Mouse (Mus musculus) heart, embryonic 13.5 days (tissue): Measurements from ENCODE around the gene Hoxb8. TPM values are rescaled to one million over a fixed set of nuclear protein-coding genes. Genes with fewer than 3 reads are reported as not detected.

ENCODE experiments used
- ATAC-seq: fragments of 200-750 bp; cut with Nextera tagmentation; 2 replicates; pipeline ENCODE4 v1.8.0; 2017; ENCODE audit warnings: moderate TSS enrichment; ENCODE audit not compliant: insufficient number of reproducible peaks, low FRiP score, low TSS enrichment; ENCODE audit errors: extremely low read depth
- H3K27ac ChIP-seq: fragments of 300-500 bp; sonication (generic); replicated peaks from 2 replicates; pipeline ENCODE4 v1.5.1; 2015; ENCODE audit warnings: moderate library complexity, mild to moderate bottlenecking, inconsistent platforms
- H3K27me3 ChIP-seq: fragments of 300-500 bp; sonication (generic); replicated peaks from 2 replicates; pipeline ENCODE4 v1.6.1; 2015; ENCODE audit warnings: mild to moderate bottlenecking, inconsistent platforms
- H3K36me3 ChIP-seq: fragments of 300-500 bp; sonication (generic); 2 replicates; pipeline ENCODE4 v1.6.1; 2015; ENCODE audit warnings: mild to moderate bottlenecking, inconsistent platforms
- H3K4me1 ChIP-seq: fragments of 300-500 bp; sonication (generic); 2 replicates; pipeline ENCODE4 v1.6.1; 2015; ENCODE audit warnings: inconsistent platforms
- H3K4me2 ChIP-seq: fragments of 300-500 bp; sonication (generic); 2 replicates; pipeline ENCODE4 v1.6.1; 2015; ENCODE audit warnings: inconsistent platforms, mild to moderate bottlenecking, moderate library complexity
- H3K4me3 ChIP-seq: fragments of 300-500 bp; sonication (generic); 2 replicates; pipeline ENCODE4 v1.5.1; 2015; ENCODE audit warnings: moderate library complexity, mild to moderate bottlenecking, inconsistent platforms
- H3K9ac ChIP-seq: fragments of 300-500 bp; sonication (generic); 2 replicates; pipeline ENCODE4 v1.6.1; 2015; ENCODE audit warnings: inconsistent platforms, mild to moderate bottlenecking, moderate library complexity
- H3K9me3 ChIP-seq: fragments of 300-500 bp; sonication (generic); 2 replicates; pipeline ENCODE4 v1.6.1; 2016; ENCODE audit warnings: inconsistent platforms
- whole genome bisulfite sequencing: fragments of 180-500 bp; shearing (Covaris S2); methylation state at CpG from one replicate; pipeline ENCODE4 v1.1.7; 2015; ENCODE audit warnings: mixed read lengths; 5-methylcytosine and 5-hydroxymethylcytosine counted together
- polyA plus RNA-seq: library from polyadenylated mRNA; unstranded; fragments of >200 nt; fragmentation: Nextera tagmentation; extraction: Ambion mirVana; gene quantifications from 2 replicates; pipeline ENCODE4 v1.2.1, GENCODE M21; 2015

Gene Hoxb8
- polyA plus RNA-seq, 1 experiment from 2014 or later: not detected

GRCm38 (mm10) chr11:96289293-96289692 lies 7.6 kb downstream of the Hoxb8 start:
- no peak overlapping the region for H3K4me3 ChIP-seq

GRCm38 (mm10) chr11:96289837-96290236 lies 8.1 kb downstream of the Hoxb8 start:
- H3K9me3 ChIP-seq: no peaks in the 10 kb centered on the region
- H3K4me3 ChIP-seq: no peak overlapping the region
- no peaks in the 10 kb centered on the region for H3K36me3 ChIP-seq
- ATAC-seq: no peak
- WGBS: 9% methylated on average over 6 of the region's 6 CpGs
- H3K27ac ChIP-seq: no peak overlapping the region
- H3K4me2 ChIP-seq: no peak overlapping the region
- no peak overlapping the region for H3K9ac ChIP-seq
- H3K4me1 ChIP-seq: peaks cover 10% of the 10 kb centered on the region
- H3K27me3 ChIP-seq: peaks cover 98% of the 10 kb centered on the region

More at GRCm38 (mm10) chr11:96289293-96289692, 7.6 kb downstream of the Hoxb8 start:
- 5% methylated on average over 21 of the region's 21 CpGs for WGBS
- Histone ChIP-seq H3K9ac (no peak overlapping the region), H3K4me2 (no peak overlapping the region), H3K36me3 (no peaks in the 10 kb centered on the region), H3K9me3 (no peaks in the 10 kb centered on the region), H3K27me3 (peaks cover 98% of the 10 kb centered on the region), H3K27ac (no peak overlapping the region), H3K4me1 (peaks cover 12% of the 10 kb centered on the region)
- no peak for ATAC-seq

GRCm38 (mm10) chr11:96290705-96291355 lies 9.1 kb downstream of the Hoxb8 start:
- Histone ChIP-seq H3K4me3 (no peak overlapping the region), H3K27ac (no peak overlapping the region), H3K4me2 (no peak overlapping the region), H3K9ac (no peak overlapping the region), H3K27me3 (peaks cover 98% of the 10 kb centered on the region), H3K9me3 (no peaks in the 10 kb centered on the region), H3K4me1 (peaks cover 15% of the 10 kb centered on the region), H3K36me3 (no peaks in the 10 kb centered on the region)
- 7% methylated on average over 17 of the region's 17 CpGs for WGBS
- no peak for ATAC-seq

GRCm38 (mm10) chr11:96291681-96292564 lies 10.2 kb downstream of the Hoxb8 start, which contains the start of gene Hoxb6:
Gene Hoxb6 (plus strand): TSS chr11:96292476.
- Histone ChIP-seq H3K9me3 (no peaks in the 10 kb centered on the region), H3K9ac (no peak within 1 kb of the TSS), H3K4me1 (peaks cover 11% of the 10 kb centered on the region), H3K27me3 (peaks cover 98% of the 10 kb centered on the region), H3K4me3 (peak within 1 kb of the TSS; percentile 0; the same call in 1 of the 2 replicates), H3K36me3 (no peaks in the 10 kb centered on the region), H3K4me2 (no peak within 1 kb of the TSS), H3K27ac (no peak within 1 kb of the TSS)
- WGBS: 1% methylated on average over 22 of the region's 22 CpGs
- ATAC-seq: no peak

GRCm38 (mm10) chr11:96292565-96293301 lies 11.0 kb downstream of the Hoxb8 start:
- ATAC-seq: no peak
- 3% methylated on average over 12 of the region's 12 CpGs for WGBS
- Histone ChIP-seq H3K4me1 (0 out of 2 replicates have a peak, but pooled peaks cover 7% of the 10 kb centered on the region), H3K9ac (no peak overlapping the region), H3K4me3 (peak overlapping the region; percentile 0; the same call in 1 of the 2 replicates), H3K4me2 (no peak overlapping the region), H3K27me3 (peaks cover 98% of the 10 kb centered on the region), H3K27ac (no peak overlapping the region), H3K9me3 (no peaks in the 10 kb centered on the region), H3K36me3 (no peaks in the 10 kb centered on the region)

- Histone ChIP-seq H3K4me1 (0 out of 2 replicates have a peak, but pooled peaks cover 7% of the 10 kb centered on the region), H3K4me3 (peak overlapping the region; percentile 0; the same call in 1 of the 2 replicates), H3K27ac (no peak overlapping the region), H3K9ac (no peak overlapping the region), H3K36me3 (no peaks in the 10 kb centered on the region), H3K4me2 (no peak overlapping the region), H3K27me3 (peaks cover 98% of the 10 kb centered on the region), H3K9me3 (no peaks in the 10 kb centered on the region)
- no peak for ATAC-seq
- 1% methylated on average over 22 of the region's 22 CpGs for WGBS
These were observed 11.7 kb downstream of the Hoxb8 start for GRCm38 (mm10) chr11:96293302-96293921.

GRCm38 (mm10) chr11:96294245-96295091 lies 12.8 kb downstream of the Hoxb8 start:
- H3K4me3 ChIP-seq: peak overlapping the region; percentile 14
- peaks cover 14% of the 10 kb centered on the region for H3K4me1 ChIP-seq
- WGBS: under 1% methylated on average over 32 of the region's 32 CpGs
- H3K4me2 ChIP-seq: no peak overlapping the region
- no peak overlapping the region for H3K9ac ChIP-seq
- no peaks in the 10 kb centered on the region for H3K36me3 ChIP-seq
- H3K27me3 ChIP-seq: peaks cover 98% of the 10 kb centered on the region
- no peak overlapping the region for H3K27ac ChIP-seq
- no peaks in the 10 kb centered on the region for H3K9me3 ChIP-seq
- no peak for ATAC-seq

GRCm38 (mm10) chr11:96295092-96295835 lies 13.6 kb downstream of the Hoxb8 start:
- no peaks in the 10 kb centered on the region for H3K36me3 ChIP-seq
- WGBS: 1% methylated on average over 30 of the region's 30 CpGs
- no peak for ATAC-seq
- peaks cover 14% of the 10 kb centered on the region for H3K4me1 ChIP-seq
- no peak overlapping the region for H3K27ac ChIP-seq
- H3K4me3 ChIP-seq: peak overlapping the region; percentile 14
- H3K9ac ChIP-seq: no peak overlapping the region
- no peak overlapping the region for H3K4me2 ChIP-seq
- H3K27me3 ChIP-seq: peaks cover 98% of the 10 kb centered on the region
- H3K9me3 ChIP-seq: no peaks in the 10 kb centered on the region

- no peak overlapping the region for H3K9ac ChIP-seq
- peaks cover 100% of the 10 kb centered on the region for H3K27me3 ChIP-seq
- no peaks in the 10 kb centered on the region for H3K9me3 ChIP-seq
- peaks cover 14% of the 10 kb centered on the region for H3K4me1 ChIP-seq
- WGBS: 5% methylated on average over 2 of the region's 2 CpGs
- no peak for ATAC-seq
- no peak overlapping the region for H3K4me2 ChIP-seq
- no peak overlapping the region for H3K27ac ChIP-seq
- H3K4me3 ChIP-seq: no peak overlapping the region
- no peaks in the 10 kb centered on the region for H3K36me3 ChIP-seq
These were observed 15.3 kb downstream of the Hoxb8 start for GRCm38 (mm10) chr11:96296997-96297396.

GRCm38 (mm10) chr11:96297428-96297827 lies 15.7 kb downstream of the Hoxb8 start:
- H3K9me3 ChIP-seq: no peaks in the 10 kb centered on the region
- no peak overlapping the region for H3K9ac ChIP-seq
- H3K4me1 ChIP-seq: peaks cover 14% of the 10 kb centered on the region
- no peak overlapping the region for H3K4me2 ChIP-seq
- no peak overlapping the region for H3K27ac ChIP-seq
- peaks cover 100% of the 10 kb centered on the region for H3K27me3 ChIP-seq
- WGBS: 4% methylated on average over 3 of the region's 3 CpGs
- no peak for ATAC-seq
- H3K4me3 ChIP-seq: no peak overlapping the region
- H3K36me3 ChIP-seq: no peaks in the 10 kb centered on the region
